Mouse (Mus musculus) olfactory bulb, adult 2 months (tissue): ENCODE results near the gene Padi1.

Experiments used
- CTCF ChIP-seq: fragments of 200-500 bp; IDR thresholded peaks from 2 replicates; pipeline ENCODE4 v1.5.1; 2012; ENCODE audit warnings: low read depth, mild to moderate bottlenecking, low read length, moderate library complexity; ENCODE audit not compliant: insufficient read depth
- POLR2A ChIP-seq: fragments of 200-500 bp; IDR thresholded peaks from 2 replicates; pipeline ENCODE4 v1.6.1; 2012; ENCODE audit warnings: mild to moderate bottlenecking, low read depth, low read length, moderate library complexity; ENCODE audit not compliant: insufficient read depth

- TF ChIP-seq CTCF (no peak), POLR2A (no peak)
Measured at GRCm38 (mm10) chr4:140853626-140854025, 8.0 kb upstream of the Padi1 start.
